Mouse (Mus musculus): ENCODE measurements around the gene Ddx31. TPM values are rescaled to one million over a fixed set of nuclear protein-coding genes. Genes with fewer than 3 reads are reported as not detected.

Gene Ddx31
- total and polyA plus RNA-seq, 3 experiments = 20.9 to 26.0 TPM; not detected in 1

- Histone ChIP-seq H3K36me3 (ENCODE audit: control insufficient read depth in 1 of 2, insufficient read depth in 2 of 2, low read length in 2 of 2) (peaks cover 0 to 7% of the 10 kb centered on the region in 2 experiments; a peak in 2 of 4 replicates), H3K27me3 (ENCODE audit: control insufficient read depth in 1 of 2, insufficient read depth in 2 of 2, low read length in 2 of 2) (no peaks in the 10 kb centered on the region), H3K4me1 (ENCODE audit: control insufficient read depth in 1 of 2, insufficient read depth in 2 of 2, low read length in 2 of 2) (no peaks in the 10 kb centered on the region)
Observed at GRCm38 (mm10) chr2:28904786-28905185, 64.6 kb downstream of the Ddx31 start.

GRCm38 (mm10) chr2:28905561-28905960 lies 65.4 kb downstream of the Ddx31 start:
- Histone ChIP-seq H3K4me3 (ENCODE audit: control insufficient read depth in 1 of 2, insufficient read depth in 1 of 2, low read depth in 2 of 2, low read length in 2 of 2) (no peak overlapping the region), H3K27ac (ENCODE audit: control insufficient read depth, low read depth, low read length) (no peak overlapping the region), H3K9ac (ENCODE audit: control insufficient read depth, low read depth, low read length, poor library complexity, severe bottlenecking) (no peak overlapping the region), H3K4me1 (ENCODE audit: control insufficient read depth in 1 of 2, insufficient read depth in 2 of 2, low read length in 2 of 2) (no peaks in the 10 kb centered on the region), H3K79me2 (ENCODE audit: control insufficient read depth, insufficient read depth, low read length, poor library complexity) (no peaks in the 10 kb centered on the region), H3K9me3 (replicated peaks; ENCODE audit: insufficient read depth, low read length) (no peaks in the 10 kb centered on the region), H3K36me3 (ENCODE audit: control insufficient read depth in 1 of 2, insufficient read depth in 2 of 2, low read length in 2 of 2) (peaks cover 0 to 1% of the 10 kb centered on the region in 2 experiments; a peak in 2 of 4 replicates), H3K27me3 (ENCODE audit: control insufficient read depth in 1 of 2, insufficient read depth in 2 of 2, low read length in 2 of 2) (no peaks in the 10 kb centered on the region)
- no peak for TF ChIP-seq ZC3H11A (IDR thresholded peaks at IDR 0.05; ENCODE audit: low read depth, low read length)
- no peak for TF ChIP-seq JUND (IDR thresholded peaks at IDR 0.05; ENCODE audit: low read depth, low read length)
- no peak for DNase-seq (ENCODE audit: low read depth, low spot score)

More at GRCm38 (mm10) chr2:28904786-28905185, 64.6 kb downstream of the Ddx31 start:
- Histone ChIP-seq H3K27ac (ENCODE audit: control insufficient read depth, low read depth, low read length) (no peak overlapping the region), H3K79me2 (ENCODE audit: control insufficient read depth, insufficient read depth, low read length, poor library complexity) (no peaks in the 10 kb centered on the region), H3K9ac (ENCODE audit: control insufficient read depth, low read depth, low read length, poor library complexity, severe bottlenecking) (no peak overlapping the region), H3K9me3 (replicated peaks; ENCODE audit: insufficient read depth, low read length) (no peaks in the 10 kb centered on the region), H3K4me3 (ENCODE audit: control insufficient read depth in 1 of 2, insufficient read depth in 1 of 2, low read depth in 2 of 2, low read length in 2 of 2) (no peak overlapping the region)
- DNase-seq (ENCODE audit: low read depth, low spot score) = no peak
- no peak for TF ChIP-seq MAX (IDR thresholded peaks at IDR 0.05; ENCODE audit: low read length)
- no peak for TF ChIP-seq USF2 (IDR thresholded peaks at IDR 0.05; ENCODE audit: borderline replicate concordance in 1 of 2, insufficient read depth in 1 of 2, low read depth in 1 of 2, low read length in 2 of 2)
- no peak for TF ChIP-seq NELFE (IDR thresholded peaks at IDR 0.05; ENCODE audit: low read depth, low read length)
- no peak for TF ChIP-seq NRF1 (IDR thresholded peaks at IDR 0.05; ENCODE audit: insufficient read depth, low read depth, low read length, poor library complexity, severe bottlenecking)
- TF ChIP-seq MXI1 (IDR thresholded peaks at IDR 0.05; ENCODE audit: low read depth, low read length) = no peak
- TF ChIP-seq MAFK (IDR thresholded peaks at IDR 0.05; ENCODE audit: borderline replicate concordance, low read depth, low read length) = no peak
- no peak for TF ChIP-seq UBTF (IDR thresholded peaks at IDR 0.05; ENCODE audit: borderline replicate concordance, insufficient read depth, low read depth, low read length)
- TF ChIP-seq POLR2A (IDR thresholded peaks at IDR 0.05; ENCODE audit: control insufficient read depth in 1 of 2, insufficient read depth in 1 of 2, low read depth in 1 of 2, low read length in 2 of 2, poor library complexity in 1 of 2) = no peak
- TF ChIP-seq SMC3 (IDR thresholded peaks at IDR 0.05; ENCODE audit: low read depth, low read length) = no peak
- no peak for TF ChIP-seq HCFC1 (IDR thresholded peaks at IDR 0.05; ENCODE audit: low read depth, low read length)
- no peak for TF ChIP-seq MYB (IDR thresholded peaks at IDR 0.05; ENCODE audit: low read depth, low read length)

GRCm38 (mm10) chr2:28907691-28908388 lies 67.6 kb downstream of the Ddx31 start:
- Histone ChIP-seq H3K9ac (ENCODE audit: control insufficient read depth, low read depth, low read length, poor library complexity, severe bottlenecking) (no peak overlapping the region), H3K79me2 (ENCODE audit: control insufficient read depth, insufficient read depth, low read length, poor library complexity) (no peaks in the 10 kb centered on the region), H3K4me3 (ENCODE audit: control insufficient read depth in 1 of 2, insufficient read depth in 1 of 2, low read depth in 2 of 2, low read length in 2 of 2) (no peak overlapping the region), H3K36me3 (ENCODE audit: control insufficient read depth in 1 of 2, insufficient read depth in 2 of 2, low read length in 2 of 2) (no peaks in the 10 kb centered on the region), H3K27ac (ENCODE audit: control insufficient read depth, low read depth, low read length) (no peak overlapping the region), H3K27me3 (ENCODE audit: control insufficient read depth in 1 of 2, insufficient read depth in 2 of 2, low read length in 2 of 2) (no peaks in the 10 kb centered on the region), H3K9me3 (replicated peaks; ENCODE audit: insufficient read depth, low read length) (no peaks in the 10 kb centered on the region), H3K4me1 (ENCODE audit: control insufficient read depth in 1 of 2, insufficient read depth in 2 of 2, low read length in 2 of 2) (no peaks in the 10 kb centered on the region)
- no peak for DNase-seq (ENCODE audit: low read depth, low spot score)
- TF ChIP-seq ZKSCAN1 (IDR thresholded peaks at IDR 0.05; ENCODE audit: low read depth, low read length) = no peak

Data from MEL (cell line).